Mouse (Mus musculus): ENCODE data around the gene Slc25a33. TPM values are rescaled to one million over a fixed set of nuclear protein-coding genes. Genes with fewer than 3 reads are reported as not detected.
"Not testable (repeated sequence)": the region's sequence is repeated elsewhere in the genome, so short reads cannot be mapped to it uniquely, and the experiment has no call there.

Slc25a33 gene
- polyA plus RNA-seq, 1 experiment: 16.8 TPM

DNA sequence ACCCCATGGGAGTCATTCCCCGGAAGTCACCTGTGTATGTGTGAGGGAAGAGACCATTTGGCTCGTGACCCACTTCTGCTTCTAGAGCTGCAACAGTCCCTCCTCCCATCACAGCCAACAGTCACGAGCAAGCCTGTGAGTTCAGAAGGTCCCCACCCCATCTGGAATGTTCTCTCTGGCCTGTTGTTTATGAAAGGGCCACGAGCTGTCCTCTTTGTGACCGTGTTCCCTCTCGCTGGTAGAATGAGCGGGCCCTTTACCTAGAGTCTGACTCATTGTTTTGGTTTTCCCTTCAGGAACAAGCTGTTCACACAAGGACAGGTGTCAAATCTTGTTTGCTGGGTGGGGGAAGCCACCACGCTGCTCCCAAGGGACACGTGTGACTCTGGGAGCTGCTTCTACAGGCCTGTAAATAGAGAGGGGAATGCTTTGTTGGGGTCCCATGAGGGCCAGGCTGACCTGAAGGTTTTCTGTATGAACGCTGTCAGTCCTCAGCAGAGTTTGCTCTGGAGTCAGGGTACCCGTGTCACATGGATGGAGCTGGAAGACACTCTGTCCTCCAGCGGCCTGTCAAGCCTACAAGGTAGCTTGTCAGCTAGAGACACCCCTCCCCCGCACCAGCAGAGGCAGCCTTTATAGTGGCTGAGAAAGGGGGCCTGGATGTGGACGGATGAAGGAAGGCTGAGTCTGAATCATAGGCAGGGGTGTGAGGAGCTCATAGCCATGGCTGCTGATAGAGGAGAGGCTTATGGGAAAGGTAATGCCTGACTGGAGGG, 39.5 kb upstream of the Slc25a33 start:
- H3K36me3 ChIP-seq (ENCODE audit: control insufficient read depth, insufficient read depth, low read length): no peaks in the 10 kb centered on the region
- H3K27me3 ChIP-seq (replicated peaks; ENCODE audit: control insufficient read depth, insufficient read depth, low read length): no peaks in the 10 kb centered on the region
- TF ChIP-seq CTCF (conservative IDR thresholded peaks at IDR 0.05; ENCODE audit: insufficient read depth, insufficient read length, low read depth, low read length) (no peak), POLR2A (IDR thresholded peaks at IDR 0.05; ENCODE audit: low read depth, low read length) (no peak)
- 65% methylated on average over 14 of the region's 14 CpGs for WGBS
- no peaks in the 10 kb centered on the region for H3K4me1 ChIP-seq (ENCODE audit: control insufficient read depth, insufficient read depth, low read length)
- H3K4me3 ChIP-seq (ENCODE audit: insufficient read depth, low read depth, low read length): no peak overlapping the region
- H3K27ac ChIP-seq (ENCODE audit: insufficient read depth, low read depth, low read length): no peak overlapping the region
- DNase-seq: peak; percentile 24

DNA sequence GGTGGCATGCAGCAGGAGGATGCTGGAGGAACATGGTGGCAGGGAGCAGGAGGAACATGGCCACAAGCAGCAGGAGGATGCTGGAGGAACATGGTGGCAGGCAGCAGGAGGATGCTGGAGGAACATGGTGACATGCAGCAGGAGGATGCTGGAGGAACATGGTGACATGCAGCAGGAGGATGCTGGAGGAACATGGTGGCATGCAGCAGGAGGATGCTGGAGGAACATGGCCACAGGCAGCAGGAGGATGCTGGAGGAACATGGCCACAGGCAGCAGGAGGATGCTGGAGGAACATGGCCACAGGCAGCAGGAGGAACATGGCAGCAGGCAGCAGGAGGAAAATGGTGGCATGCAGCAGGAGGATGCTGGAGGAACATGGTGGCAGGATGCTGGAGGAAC, 36.3 kb upstream of the Slc25a33 start:
- H3K4me1 ChIP-seq (ENCODE audit: control insufficient read depth, insufficient read depth, low read length); H3K4me3 ChIP-seq (ENCODE audit: insufficient read depth, low read depth, low read length); H3K36me3 ChIP-seq (ENCODE audit: control insufficient read depth, insufficient read depth, low read length); H3K27ac ChIP-seq (ENCODE audit: insufficient read depth, low read depth, low read length); H3K27me3 ChIP-seq (replicated peaks; ENCODE audit: control insufficient read depth, insufficient read depth, low read length): not testable (repeated sequence)
- peak; percentile 39 for DNase-seq

- no peaks in the 10 kb centered on the region for H3K27me3 ChIP-seq (replicated peaks; ENCODE audit: control insufficient read depth, insufficient read depth, low read length)
- H3K4me3 ChIP-seq (ENCODE audit: insufficient read depth, low read depth, low read length): no peak overlapping the region
- H3K4me1 ChIP-seq (ENCODE audit: control insufficient read depth, insufficient read depth, low read length): no peaks in the 10 kb centered on the region
- H3K36me3 ChIP-seq (ENCODE audit: control insufficient read depth, insufficient read depth, low read length): no peaks in the 10 kb centered on the region
- TF ChIP-seq CTCF (conservative IDR thresholded peaks at IDR 0.05; ENCODE audit: insufficient read depth, insufficient read length, low read depth, low read length): no peak
- no peak for TF ChIP-seq POLR2A (IDR thresholded peaks at IDR 0.05; ENCODE audit: low read depth, low read length)
- no peak overlapping the region for H3K27ac ChIP-seq (ENCODE audit: insufficient read depth, low read depth, low read length)
- no peak for DNase-seq
- 49% methylated on average over 11 of the region's 11 CpGs for WGBS
Observed at GRCm38 (mm10) chr4:149808584-149809227, 34.6 kb upstream of the Slc25a33 start.

- no peak overlapping the region for H3K4me3 ChIP-seq (ENCODE audit: insufficient read depth, low read depth, low read length)
- H3K4me1 ChIP-seq (ENCODE audit: control insufficient read depth, insufficient read depth, low read length): no peaks in the 10 kb centered on the region
- no peak for TF ChIP-seq CTCF (conservative IDR thresholded peaks at IDR 0.05; ENCODE audit: insufficient read depth, insufficient read length, low read depth, low read length)
- TF ChIP-seq POLR2A (IDR thresholded peaks at IDR 0.05; ENCODE audit: low read depth, low read length): no peak
- H3K27ac ChIP-seq (ENCODE audit: insufficient read depth, low read depth, low read length): no peak overlapping the region
- H3K27me3 ChIP-seq (replicated peaks; ENCODE audit: control insufficient read depth, insufficient read depth, low read length): no peaks in the 10 kb centered on the region
- 56% methylated on average over 14 of the region's 14 CpGs for WGBS
- DNase-seq: no peak
- no peaks in the 10 kb centered on the region for H3K36me3 ChIP-seq (ENCODE audit: control insufficient read depth, insufficient read depth, low read length)
Observed at GRCm38 (mm10) chr4:149808060-149808567, 34.0 kb upstream of the Slc25a33 start.

DNA sequence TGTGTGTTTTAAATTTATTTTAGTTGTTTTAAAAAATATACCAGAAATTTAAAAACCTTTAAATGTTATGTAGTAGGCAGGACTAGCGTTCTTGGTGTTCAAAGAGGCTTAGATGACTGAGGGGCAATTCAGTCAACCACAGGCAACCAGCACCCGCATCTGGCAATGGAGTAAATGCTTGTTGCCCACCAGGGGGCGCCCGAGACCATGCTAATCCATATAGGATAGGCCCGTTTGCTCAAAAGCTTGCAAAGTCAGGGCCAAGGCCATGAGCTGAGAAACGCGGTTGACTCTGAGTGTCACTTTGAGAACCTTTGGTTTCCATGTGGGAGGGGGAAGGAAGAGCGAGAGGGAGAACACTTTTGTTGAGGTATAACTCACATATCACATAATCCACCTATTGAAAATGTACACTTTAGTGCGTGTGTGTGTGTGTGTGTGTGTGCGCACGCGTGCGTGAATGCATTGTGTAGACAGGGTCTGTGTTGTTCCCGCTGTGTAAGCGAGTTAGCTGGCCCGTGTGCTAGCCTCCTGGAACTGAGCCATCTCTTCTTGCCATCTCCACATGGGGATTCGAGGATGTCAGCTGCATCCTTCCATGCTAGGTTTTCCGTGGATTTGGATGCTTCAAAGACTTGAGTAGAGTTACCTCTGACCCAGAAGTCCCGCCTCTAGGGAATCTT, 32.8 kb upstream of the Slc25a33 start:
- no peaks in the 10 kb centered on the region for H3K27me3 ChIP-seq (replicated peaks; ENCODE audit: control insufficient read depth, insufficient read depth, low read length)
- H3K4me1 ChIP-seq (ENCODE audit: control insufficient read depth, insufficient read depth, low read length): no peaks in the 10 kb centered on the region
- no peak overlapping the region for H3K4me3 ChIP-seq (ENCODE audit: insufficient read depth, low read depth, low read length)
- 46% methylated on average over 19 of the region's 19 CpGs for WGBS
- DNase-seq: peak; percentile 92
- H3K36me3 ChIP-seq (ENCODE audit: control insufficient read depth, insufficient read depth, low read length): no peaks in the 10 kb centered on the region
- H3K27ac ChIP-seq (ENCODE audit: insufficient read depth, low read depth, low read length): no peak overlapping the region
- peak; percentile 94 for TF ChIP-seq CTCF (conservative IDR thresholded peaks at IDR 0.05; ENCODE audit: insufficient read depth, insufficient read length, low read depth, low read length)
- TF ChIP-seq POLR2A (IDR thresholded peaks at IDR 0.05; ENCODE audit: low read depth, low read length): no peak

- WGBS: 30% methylated on average over 9 of the region's 9 CpGs
- DNase-seq: peak; percentile 65
- no peaks in the 10 kb centered on the region for H3K4me1 ChIP-seq (ENCODE audit: control insufficient read depth, insufficient read depth, low read length)
- H3K36me3 ChIP-seq (ENCODE audit: control insufficient read depth, insufficient read depth, low read length): no peaks in the 10 kb centered on the region
- TF ChIP-seq CTCF (conservative IDR thresholded peaks at IDR 0.05; ENCODE audit: insufficient read depth, insufficient read length, low read depth, low read length): no peak
- TF ChIP-seq POLR2A (IDR thresholded peaks at IDR 0.05; ENCODE audit: low read depth, low read length): no peak
- no peak overlapping the region for H3K4me3 ChIP-seq (ENCODE audit: insufficient read depth, low read depth, low read length)
- no peaks in the 10 kb centered on the region for H3K27me3 ChIP-seq (replicated peaks; ENCODE audit: control insufficient read depth, insufficient read depth, low read length)
- no peak overlapping the region for H3K27ac ChIP-seq (ENCODE audit: insufficient read depth, low read depth, low read length)
Observed at GRCm38 (mm10) chr4:149802269-149802668, 28.2 kb upstream of the Slc25a33 start.

GRCm38 (mm10) chr4:149800576-149800975, 26.5 kb upstream of the Slc25a33 start:
- Histone ChIP-seq H3K27ac (ENCODE audit: insufficient read depth, low read depth, low read length) (no peak overlapping the region), H3K4me3 (ENCODE audit: insufficient read depth, low read depth, low read length) (no peak overlapping the region), H3K36me3 (ENCODE audit: control insufficient read depth, insufficient read depth, low read length) (no peaks in the 10 kb centered on the region), H3K27me3 (replicated peaks; ENCODE audit: control insufficient read depth, insufficient read depth, low read length) (no peaks in the 10 kb centered on the region), H3K4me1 (ENCODE audit: control insufficient read depth, insufficient read depth, low read length) (no peaks in the 10 kb centered on the region)
- 57% methylated on average over 2 of the region's 2 CpGs for WGBS
- no peak for TF ChIP-seq POLR2A (IDR thresholded peaks at IDR 0.05; ENCODE audit: low read depth, low read length)
- no peak for TF ChIP-seq CTCF (conservative IDR thresholded peaks at IDR 0.05; ENCODE audit: insufficient read depth, insufficient read length, low read depth, low read length)
- peak; percentile 46 for DNase-seq

Data from kidney, adult 2 months (tissue).